Mouse (Mus musculus) lung, embryonic 15.5 days (tissue): ENCODE measurements around the gene Atp1a4. TPM values are rescaled to one million over a fixed set of nuclear protein-coding genes. Genes with fewer than 3 reads are reported as not detected.

Experiments used
- ATAC-seq: fragments of 200-750 bp; cut with Nextera tagmentation; 2 replicates; pipeline ENCODE4 v1.8.0; 2017; ENCODE audit warnings: moderate number of reproducible peaks, borderline replicate concordance; ENCODE audit not compliant: low FRiP score, low TSS enrichment; ENCODE audit errors: extremely low read depth
- H3K27ac ChIP-seq: fragments of 300-500 bp; sonication (generic); 2 replicates; pipeline ENCODE4 v1.5.1; 2015; ENCODE audit warnings: moderate library complexity, mild to moderate bottlenecking, inconsistent platforms
- H3K27me3 ChIP-seq: fragments of 300-500 bp; sonication (generic); 2 replicates; pipeline ENCODE4 v1.6.1; 2015; ENCODE audit warnings: inconsistent platforms
- H3K36me3 ChIP-seq: fragments of 300-500 bp; sonication (generic); 2 replicates; pipeline ENCODE4 v1.6.1; 2015; ENCODE audit warnings: inconsistent platforms
- H3K4me1 ChIP-seq: fragments of 300-500 bp; sonication (generic); 2 replicates; pipeline ENCODE4 v1.6.1; 2015; ENCODE audit warnings: inconsistent platforms
- H3K4me2 ChIP-seq: fragments of 300-500 bp; sonication (generic); 2 replicates; pipeline ENCODE4 v1.6.1; 2015; ENCODE audit warnings: inconsistent platforms, mild to moderate bottlenecking, moderate library complexity
- H3K4me3 ChIP-seq: fragments of 300-500 bp; sonication (generic); 2 replicates; pipeline ENCODE4 v1.5.1; 2015; ENCODE audit warnings: mild to moderate bottlenecking, inconsistent platforms
- H3K9ac ChIP-seq: fragments of 300-500 bp; sonication (generic); 2 replicates; pipeline ENCODE4 v1.6.1; 2015; ENCODE audit warnings: inconsistent platforms
- H3K9me3 ChIP-seq: fragments of 300-500 bp; sonication (generic); 2 replicates; pipeline ENCODE4 v1.6.1; 2016; ENCODE audit warnings: inconsistent platforms
- WGBS: fragments of 180-500 bp; shearing (Covaris S2); methylation state at CpG from one replicate; pipeline ENCODE4 v1.1.7; 2015; 5-methylcytosine and 5-hydroxymethylcytosine counted together
- polyA plus RNA-seq: library from polyadenylated mRNA; unstranded; fragments of >200 nt; fragmentation: Nextera tagmentation; extraction: Ambion mirVana; gene quantifications from 2 replicates; pipeline ENCODE4 v1.2.1, GENCODE M21; 2015

Atp1a4 gene
- polyA plus RNA-seq, 1 experiment from 2014 or later: not detected

GRCm38 (mm10) chr1:172214748-172215147 is 43.5 kb downstream of the Atp1a4 start:
- no peak overlapping the region for H3K4me3 ChIP-seq
- 25% methylated on average over 3 of the region's 3 CpGs for WGBS
- no peaks in the 10 kb centered on the region for H3K36me3 ChIP-seq
- ATAC-seq: no peak
- peaks cover 54% of the 10 kb centered on the region for H3K4me1 ChIP-seq
- H3K27ac ChIP-seq: no peak overlapping the region
- H3K9ac ChIP-seq: no peak overlapping the region
- H3K4me2 ChIP-seq: no peak overlapping the region
- no peaks in the 10 kb centered on the region for H3K27me3 ChIP-seq
- H3K9me3 ChIP-seq: no peaks in the 10 kb centered on the region

- no peaks in the 10 kb centered on the region for H3K27me3 ChIP-seq
- peaks cover 45% of the 10 kb centered on the region for H3K4me1 ChIP-seq
- H3K36me3 ChIP-seq: no peaks in the 10 kb centered on the region
- H3K4me3 ChIP-seq: no peak overlapping the region
- no peak overlapping the region for H3K9ac ChIP-seq
- WGBS: 63% methylated on average over 4 of the region's 4 CpGs
- H3K27ac ChIP-seq: no peak overlapping the region
- H3K9me3 ChIP-seq: no peaks in the 10 kb centered on the region
- H3K4me2 ChIP-seq: no peak overlapping the region
- ATAC-seq: no peak
These were observed 44.4 kb downstream of the Atp1a4 start for GRCm38 (mm10) chr1:172213771-172214170.

DNA sequence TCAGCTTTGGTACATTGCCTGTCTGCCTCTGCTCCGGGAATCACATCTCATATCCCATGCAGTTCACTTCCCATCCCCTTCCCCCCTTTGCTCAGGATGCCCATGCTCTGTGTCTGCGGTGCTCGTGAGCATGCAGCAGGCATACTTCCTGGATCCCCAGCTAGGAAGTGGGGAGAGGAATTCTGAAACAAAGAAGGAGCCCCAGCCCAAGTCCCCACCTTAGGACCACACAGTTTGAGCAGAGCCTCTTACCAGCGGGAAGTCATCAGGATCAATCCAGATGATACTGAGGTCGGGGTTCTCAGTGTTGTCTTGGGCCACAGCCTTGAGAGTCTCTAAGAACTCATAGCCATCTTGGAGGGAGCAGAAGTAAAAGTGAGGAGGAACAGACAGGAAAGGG is 45.4 kb downstream of the Atp1a4 start:
- WGBS: 34% methylated on average over 5 of the region's 5 CpGs
- H3K27ac ChIP-seq: no peak overlapping the region
- H3K9me3 ChIP-seq: no peaks in the 10 kb centered on the region
- no peak for ATAC-seq
- H3K4me3 ChIP-seq: no peak overlapping the region
- H3K27me3 ChIP-seq: no peaks in the 10 kb centered on the region
- no peak overlapping the region for H3K4me2 ChIP-seq
- H3K4me1 ChIP-seq: peaks cover 42% of the 10 kb centered on the region
- no peaks in the 10 kb centered on the region for H3K36me3 ChIP-seq
- no peak overlapping the region for H3K9ac ChIP-seq

DNA sequence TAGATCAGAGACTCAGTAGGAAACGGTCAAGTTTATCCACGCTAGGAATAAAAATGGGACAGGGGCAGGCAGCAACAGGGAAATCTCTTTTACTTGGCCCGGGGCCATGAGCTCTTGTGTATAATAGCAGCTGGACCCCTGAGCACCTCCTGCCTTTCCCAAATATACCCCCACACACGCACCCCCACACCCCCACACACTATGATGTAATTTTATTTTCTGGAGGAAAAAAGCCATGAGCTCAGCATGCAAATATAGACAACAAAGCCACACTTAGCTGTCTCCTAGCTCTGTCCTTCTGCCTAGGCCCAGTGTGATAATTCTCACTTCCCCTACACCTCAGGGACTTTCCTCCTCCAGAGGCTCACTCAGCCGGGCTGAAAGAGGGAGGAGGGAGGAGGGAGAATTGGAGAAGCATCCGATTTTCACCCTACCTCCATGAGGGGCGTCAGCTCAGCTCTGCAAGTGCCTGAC is 51.1 kb downstream of the Atp1a4 start:
- H3K4me2 ChIP-seq: peak overlapping the region; percentile 70
- ATAC-seq: peak; percentile 2; the same call in 1 of the 2 replicates
- no peak overlapping the region for H3K9ac ChIP-seq
- whole genome bisulfite sequencing: 7% methylated on average over 7 of the region's 7 CpGs
- no peaks in the 10 kb centered on the region for H3K9me3 ChIP-seq
- H3K36me3 ChIP-seq: no peaks in the 10 kb centered on the region
- no peaks in the 10 kb centered on the region for H3K27me3 ChIP-seq
- peak overlapping the region; percentile 90 for H3K27ac ChIP-seq
- H3K4me1 ChIP-seq: peaks cover 54% of the 10 kb centered on the region
- H3K4me3 ChIP-seq: peak overlapping the region; percentile 59

- no peaks in the 10 kb centered on the region for H3K36me3 ChIP-seq
- under 1% methylated on average over 40 of the region's 40 CpGs for WGBS
These were observed 51.9 kb downstream of the Atp1a4 start, which contains the start of gene Pea15a for GRCm38 (mm10) chr1:172206141-172206917. Gene Pea15a (minus strand): TSS chr1:172206804.

GRCm38 (mm10) chr1:172205741-172206087 is 52.5 kb downstream of the Atp1a4 start:
- Histone ChIP-seq H3K4me3 (peak overlapping the region; percentile 59), H3K9ac (peak overlapping the region; percentile 60), H3K9me3 (no peaks in the 10 kb centered on the region), H3K27me3 (no peaks in the 10 kb centered on the region), H3K27ac (peak overlapping the region; percentile 90), H3K4me1 (peaks cover 62% of the 10 kb centered on the region), H3K36me3 (no peaks in the 10 kb centered on the region), H3K4me2 (peak overlapping the region; percentile 70)
- no peak for ATAC-seq
- WGBS: 11% methylated on average over 3 of the region's 3 CpGs

More at GRCm38 (mm10) chr1:172206141-172206917, 51.9 kb downstream of the Atp1a4 start, which contains the start of gene Pea15a:
- Histone ChIP-seq H3K27me3 (no peaks in the 10 kb centered on the region), H3K4me1 (peaks cover 56% of the 10 kb centered on the region), H3K4me3 (peak within 1 kb of the TSS; percentile 59), H3K9ac (peak within 1 kb of the TSS; percentile 60), H3K4me2 (peak within 1 kb of the TSS; percentile 70), H3K27ac (peak within 1 kb of the TSS; percentile 90), H3K9me3 (no peaks in the 10 kb centered on the region)
- ATAC-seq: peak; percentile 83

GRCm38 (mm10) chr1:172204814-172205740 is 53.1 kb downstream of the Atp1a4 start:
- peak overlapping the region; percentile 70 for H3K4me2 ChIP-seq
- H3K27ac ChIP-seq: peak overlapping the region; percentile 90
- H3K27me3 ChIP-seq: no peaks in the 10 kb centered on the region
- H3K36me3 ChIP-seq: peaks cover 4% of the 10 kb centered on the region; the same call in 1 of the 2 replicates
- H3K4me3 ChIP-seq: peak overlapping the region; percentile 59
- H3K9me3 ChIP-seq: no peaks in the 10 kb centered on the region
- peaks cover 66% of the 10 kb centered on the region for H3K4me1 ChIP-seq
- ATAC-seq: no peak
- H3K9ac ChIP-seq: peak overlapping the region; percentile 60
- 44% methylated on average over 15 of the region's 15 CpGs for WGBS

- Histone ChIP-seq H3K9ac (peak overlapping the region; percentile 22; the same call in 1 of the 2 replicates), H3K27ac (peak overlapping the region; percentile 90), H3K36me3 (peaks cover 12% of the 10 kb centered on the region; the same call in 1 of the 2 replicates), H3K27me3 (no peaks in the 10 kb centered on the region), H3K4me1 (peaks cover 71% of the 10 kb centered on the region), H3K4me3 (no peak overlapping the region), H3K4me2 (peak overlapping the region; percentile 70), H3K9me3 (no peaks in the 10 kb centered on the region)
- ATAC-seq: no peak
- 21% methylated on average over 9 of the region's 9 CpGs for WGBS
These were observed 54.0 kb downstream of the Atp1a4 start for GRCm38 (mm10) chr1:172204033-172204813.

GRCm38 (mm10) chr1:172203566-172203965 is 54.6 kb downstream of the Atp1a4 start:
- H3K27me3 ChIP-seq: no peaks in the 10 kb centered on the region
- peaks cover 71% of the 10 kb centered on the region for H3K4me1 ChIP-seq
- no peaks in the 10 kb centered on the region for H3K9me3 ChIP-seq
- no peak overlapping the region for H3K4me3 ChIP-seq
- 7% methylated on average over 4 of the region's 4 CpGs for WGBS
- no peak overlapping the region for H3K9ac ChIP-seq
- ATAC-seq: peak; percentile 8; the same call in 1 of the 2 replicates
- H3K27ac ChIP-seq: peak overlapping the region; percentile 90
- peak overlapping the region; percentile 70 for H3K4me2 ChIP-seq
- H3K36me3 ChIP-seq: peaks cover 18% of the 10 kb centered on the region; the same call in 1 of the 2 replicates

DNA sequence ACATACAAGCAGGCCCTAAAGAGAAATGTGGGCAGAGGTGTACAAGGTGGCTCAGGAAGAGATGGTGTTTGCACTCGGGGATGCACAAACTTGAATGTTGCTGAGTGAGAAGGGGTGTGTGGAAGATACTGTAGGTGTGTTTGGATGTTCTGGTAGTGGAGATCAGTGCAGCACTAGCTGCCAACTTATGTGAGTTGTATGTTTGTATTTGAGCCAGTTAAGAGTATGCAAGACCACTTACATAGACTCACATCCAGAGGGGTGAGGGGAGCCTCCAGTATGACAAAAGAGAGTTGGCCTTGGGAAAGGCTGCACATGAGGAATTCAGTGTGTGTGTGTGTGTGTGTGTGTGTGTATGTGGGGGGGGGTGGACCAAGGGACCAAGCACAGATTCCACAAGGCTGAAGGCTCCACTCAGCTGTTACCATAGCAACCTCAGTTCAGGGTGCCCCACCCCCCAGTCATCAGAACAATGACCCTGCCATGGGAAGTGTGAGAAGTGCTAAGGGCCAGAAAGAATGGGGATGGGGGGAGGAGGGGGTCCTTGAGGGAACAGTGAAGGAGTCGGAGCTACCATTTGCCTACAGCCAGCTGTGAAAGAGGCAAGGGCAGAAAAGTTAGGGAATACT is 55.2 kb downstream of the Atp1a4 start:
- Histone ChIP-seq H3K27ac (peak overlapping the region; percentile 90), H3K4me1 (peaks cover 71% of the 10 kb centered on the region), H3K36me3 (peaks cover 24% of the 10 kb centered on the region), H3K27me3 (no peaks in the 10 kb centered on the region), H3K9me3 (no peaks in the 10 kb centered on the region), H3K4me2 (peak overlapping the region; percentile 70), H3K4me3 (no peak overlapping the region), H3K9ac (no peak overlapping the region)
- peak; percentile 4 for ATAC-seq
- 12% methylated on average over 2 of the region's 2 CpGs for WGBS
